Mouse (Mus musculus): ENCODE results near the gene Rbm20. TPM values are rescaled to one million over a fixed set of nuclear protein-coding genes. Genes with fewer than 3 reads are reported as not detected.

Gene Rbm20
- total RNA-seq, 2 experiments from 2014 or later, result 1.7 to 2.9 TPM

DNA sequence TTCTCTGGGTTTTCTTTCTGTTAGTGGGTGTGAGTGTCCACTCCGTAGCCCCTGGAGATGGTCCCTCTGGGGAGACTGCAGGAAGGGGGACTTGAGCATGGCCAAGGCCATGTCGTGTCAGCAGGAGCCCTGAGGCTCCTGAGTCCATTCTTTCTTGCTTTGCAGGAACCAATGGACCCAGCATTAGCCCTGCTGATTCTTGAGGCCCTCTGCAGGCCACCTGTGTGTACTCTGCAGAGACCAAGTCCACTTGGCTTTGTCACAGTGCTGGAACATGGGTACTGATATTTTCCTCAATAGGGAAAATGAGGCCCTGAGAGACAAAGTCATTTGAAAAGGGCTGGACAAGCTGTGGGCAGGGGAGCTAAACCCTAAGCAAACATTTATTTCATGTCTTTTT, 193.5 kb downstream of the Rbm20 start:
- no peak for DNase-seq (ENCODE audit: low spot score in 2 of 2)

DNA sequence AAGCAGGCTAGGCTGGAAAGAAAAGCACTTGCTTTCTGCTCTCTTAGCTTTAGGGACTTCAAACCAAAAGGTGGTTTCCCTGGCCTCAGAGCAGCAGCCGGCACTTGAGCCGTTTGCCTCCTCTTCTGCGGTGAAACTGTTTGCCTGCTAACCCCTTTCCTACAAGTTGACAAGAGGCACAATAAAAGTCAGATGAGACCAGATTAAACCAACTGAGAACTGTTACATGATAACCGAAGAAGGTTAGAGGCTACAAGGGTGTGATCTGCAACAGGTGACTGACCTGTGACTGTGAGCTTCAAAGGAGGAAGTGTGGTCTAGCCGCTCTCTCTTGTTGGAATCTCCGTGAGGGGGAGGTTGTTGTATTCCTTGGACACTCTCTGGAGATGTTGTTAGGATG, 194.4 kb downstream of the Rbm20 start:
- no peak for DNase-seq (ENCODE audit: low spot score in 2 of 2)

DNA sequence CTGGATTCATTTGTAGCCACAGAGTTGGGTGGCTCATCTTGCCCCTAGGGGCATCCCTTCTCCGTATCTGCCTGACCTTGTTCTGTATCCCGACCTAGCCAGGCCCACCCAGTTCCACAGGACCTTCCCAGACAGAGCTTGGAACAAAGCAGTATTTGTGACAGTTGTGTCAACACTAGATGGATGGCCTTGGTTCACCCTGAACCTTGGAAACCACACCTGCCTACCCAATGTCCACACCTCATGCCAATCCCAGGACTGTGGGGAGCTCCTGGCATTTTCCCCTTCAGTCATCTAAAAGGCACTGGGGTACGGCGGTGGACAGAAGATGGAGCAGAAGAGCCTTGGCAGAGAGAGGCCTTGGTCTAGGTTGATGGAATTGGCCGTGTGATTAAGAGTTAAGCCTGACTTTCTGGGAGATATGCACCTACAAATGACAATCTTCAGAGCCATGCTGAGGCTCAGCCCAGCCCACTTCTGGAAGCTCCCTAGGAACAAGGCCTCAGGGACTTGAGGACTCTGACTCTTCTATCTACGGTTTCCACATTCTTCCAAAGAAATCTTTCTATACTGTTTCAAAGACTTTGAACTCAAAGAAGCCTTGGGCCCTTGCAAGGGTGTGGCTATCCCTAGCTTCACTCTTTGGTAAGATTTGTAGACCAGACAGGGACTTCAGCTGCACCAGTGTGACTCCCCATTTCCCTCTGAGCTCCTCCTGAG, 196.0 kb downstream of the Rbm20 start:
- no peak for DNase-seq (ENCODE audit: low spot score in 2 of 2)

DNA sequence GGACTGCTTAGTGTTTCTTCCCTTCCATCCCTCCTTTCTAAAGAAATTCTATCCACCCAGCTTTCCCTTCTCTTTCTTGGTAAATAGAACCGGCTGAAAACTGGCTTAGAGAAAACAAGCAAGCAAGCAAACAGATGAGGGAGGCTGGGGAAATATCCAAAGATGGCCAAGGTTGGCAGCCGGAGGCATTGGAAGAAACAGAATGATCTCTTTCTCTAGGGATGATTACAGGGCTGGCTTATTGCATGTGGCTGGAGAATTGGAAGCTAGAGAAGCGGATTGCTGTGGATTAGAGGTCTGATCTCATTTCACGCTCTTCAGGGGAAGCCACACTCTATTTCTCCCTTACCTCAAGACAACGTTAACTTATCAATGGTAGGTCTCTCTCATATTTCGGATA, 198.1 kb downstream of the Rbm20 start:
- no peak for DNase-seq (ENCODE audit: low spot score in 2 of 2)

GRCm38 (mm10) chr19:53877779-53878178, 200.7 kb downstream of the Rbm20 start:
- DNase-seq (ENCODE audit: low spot score in 2 of 2), result no peak

DNA sequence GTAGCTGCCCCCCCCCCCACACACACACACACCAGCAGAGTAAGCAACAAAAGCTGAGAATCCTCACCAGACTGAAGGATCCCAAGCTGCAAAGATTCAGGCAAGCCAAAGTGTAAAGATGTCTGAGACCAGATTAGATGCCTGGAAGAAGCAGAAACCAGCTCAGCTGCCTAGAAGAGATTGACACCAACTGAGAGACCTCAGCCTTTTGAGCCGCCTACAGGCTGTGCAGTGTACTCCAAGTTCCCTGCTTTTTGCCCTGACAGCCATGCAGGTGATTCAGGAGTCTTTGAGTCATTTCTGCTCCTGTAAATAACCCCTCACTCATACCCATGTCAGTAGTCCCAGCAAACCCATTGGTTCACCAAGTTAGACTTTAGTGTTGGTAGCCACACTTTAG, 203.4 kb downstream of the Rbm20 start:
- no peak for DNase-seq (ENCODE audit: low spot score in 2 of 2)

- no peak for DNase-seq (ENCODE audit: low spot score in 2 of 2)
Measured at GRCm38 (mm10) chr19:53881786-53882185, 204.7 kb downstream of the Rbm20 start.

GRCm38 (mm10) chr19:53885450-53885849, 208.3 kb downstream of the Rbm20 start:
- no peak for DNase-seq (ENCODE audit: low spot score in 2 of 2)

DNA sequence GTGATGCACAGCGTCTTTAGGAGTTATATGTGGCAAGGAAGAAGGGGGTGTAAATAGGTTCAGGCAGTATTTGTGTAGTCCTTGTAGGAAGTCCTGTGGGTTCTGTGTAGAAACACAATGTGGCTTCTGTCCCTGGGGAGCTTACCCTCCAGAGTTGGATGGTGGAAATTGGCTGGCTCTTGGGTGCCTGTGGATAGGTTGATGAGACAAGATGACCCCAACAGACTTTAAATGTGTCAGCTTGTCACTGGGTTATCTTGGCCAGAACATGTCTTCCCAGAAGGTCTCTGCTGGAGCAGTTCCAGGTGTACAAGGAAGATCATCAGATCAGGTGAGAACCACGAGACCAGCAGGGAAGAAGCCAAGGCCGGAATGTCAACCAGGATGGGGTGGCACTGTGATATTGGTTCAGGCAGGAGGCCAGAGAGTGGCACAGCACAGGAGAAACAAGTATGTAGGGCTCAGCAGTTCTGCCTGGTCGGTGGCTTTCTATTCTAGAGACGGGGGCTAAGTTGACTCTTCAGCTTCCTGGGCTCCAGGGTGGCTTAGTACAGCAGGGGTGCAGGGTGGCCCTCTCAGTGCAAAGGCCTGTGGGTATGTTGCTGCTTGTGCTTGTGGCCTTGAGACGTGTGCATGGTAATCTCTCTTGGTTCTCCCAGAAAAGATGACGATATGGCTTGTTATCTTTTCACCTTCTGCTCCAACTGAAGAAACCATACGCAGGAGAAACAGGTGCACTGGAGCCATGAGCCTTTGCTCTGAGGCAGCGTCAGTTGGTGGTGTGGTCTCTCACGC, 209.7 kb downstream of the Rbm20 start:
- DNase-seq (ENCODE audit: low spot score in 2 of 2), result no peak

GRCm38 (mm10) chr19:53887822-53888221, 210.7 kb downstream of the Rbm20 start:
- no peak for DNase-seq (ENCODE audit: low spot score in 2 of 2)

DNA sequence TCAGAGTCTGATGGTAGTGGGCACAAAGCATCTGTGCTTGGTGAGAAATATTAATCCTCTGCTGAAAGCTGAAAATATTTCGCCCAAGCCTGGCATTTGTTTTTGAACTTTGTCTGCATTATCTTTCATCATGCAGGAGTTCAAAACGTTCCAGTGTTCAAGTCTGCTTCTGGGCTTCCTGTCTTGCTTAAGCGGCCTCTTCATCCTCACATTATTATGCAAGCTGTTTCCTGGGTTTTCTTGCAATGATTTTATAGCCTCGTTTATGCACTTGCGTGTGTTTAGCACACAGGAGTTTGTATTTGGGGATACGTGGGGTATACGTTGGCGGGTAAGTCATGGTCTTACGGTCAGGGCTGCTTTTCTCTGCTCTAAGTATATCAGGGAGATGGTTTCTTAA, 211.2 kb downstream of the Rbm20 start:
- no peak for DNase-seq (ENCODE audit: low spot score in 2 of 2)

DNA sequence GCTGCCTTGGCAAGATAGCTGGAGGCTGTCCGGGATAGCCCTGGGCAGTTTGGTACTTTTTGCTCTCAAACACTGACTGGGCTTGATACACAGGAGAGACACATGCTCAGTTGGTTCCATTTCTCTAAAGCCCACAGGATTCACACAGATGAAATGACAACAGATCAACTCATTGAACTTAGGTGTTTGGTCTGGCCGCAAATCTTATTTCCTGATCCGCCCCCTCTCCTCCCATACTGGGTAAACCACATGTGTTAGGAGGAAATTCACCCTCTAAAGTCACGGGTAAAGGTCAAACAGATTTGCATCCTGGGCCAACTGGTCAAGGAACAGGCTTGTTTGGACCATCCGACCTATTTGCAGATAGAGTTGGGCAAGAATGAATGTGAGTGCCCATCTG, 212.4 kb downstream of the Rbm20 start:
- no peak for DNase-seq (ENCODE audit: low spot score in 2 of 2)

- DNase-seq (ENCODE audit: low spot score in 2 of 2), result no peak
Measured at GRCm38 (mm10) chr19:53890274-53890673, 213.2 kb downstream of the Rbm20 start.

- DNase-seq (ENCODE audit: low spot score in 2 of 2), result no peak
Measured at GRCm38 (mm10) chr19:53890781-53891251, 213.7 kb downstream of the Rbm20 start.

DNA sequence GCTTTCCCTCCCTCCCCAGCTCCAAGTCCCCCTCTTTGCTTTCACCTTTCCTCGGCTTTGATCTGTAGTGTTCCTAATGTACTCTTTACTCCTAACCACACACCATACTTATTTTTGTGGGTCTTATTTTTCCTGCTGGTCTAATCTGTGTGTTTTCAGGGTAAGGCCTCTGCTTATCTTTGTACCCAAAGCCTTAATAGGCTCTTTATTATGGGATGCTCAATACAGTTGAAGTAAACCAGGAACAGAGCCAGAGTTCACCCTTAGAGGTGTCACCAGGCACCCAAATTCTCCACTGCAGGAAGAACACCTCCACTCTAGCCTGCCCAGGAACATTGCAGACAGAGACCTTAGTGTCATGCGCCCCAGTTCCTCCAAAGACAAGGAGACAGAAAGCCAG, 214.5 kb downstream of the Rbm20 start:
- no peak for DNase-seq (ENCODE audit: low spot score in 2 of 2)

DNA sequence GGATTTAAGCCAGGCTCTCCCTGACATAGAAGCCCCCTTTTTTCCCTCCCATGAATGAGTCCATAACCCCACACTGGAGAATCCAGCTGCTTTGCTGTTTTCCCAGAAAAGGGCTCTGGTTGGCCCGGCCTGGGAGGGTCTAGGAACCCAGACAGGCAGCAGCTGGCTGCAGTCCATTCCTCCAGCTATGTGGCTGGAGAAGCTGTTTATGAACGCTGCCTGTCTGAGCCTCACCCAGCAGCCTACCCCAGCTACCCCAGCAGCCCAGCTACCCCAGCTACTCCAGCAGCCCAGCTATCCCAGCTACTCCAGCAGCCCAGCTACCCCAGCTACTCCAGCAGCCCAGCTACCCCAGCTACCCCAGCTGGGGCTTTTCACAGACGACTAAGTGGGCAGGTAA, 215.0 kb downstream of the Rbm20 start, which contains the start of gene Pdcd4:
Pdcd4 (plus strand) TSS at position 171 of the 400 bp plus-strand sequence.
- DNase-seq (ENCODE audit: low spot score in 2 of 2), result no peak

DNA sequence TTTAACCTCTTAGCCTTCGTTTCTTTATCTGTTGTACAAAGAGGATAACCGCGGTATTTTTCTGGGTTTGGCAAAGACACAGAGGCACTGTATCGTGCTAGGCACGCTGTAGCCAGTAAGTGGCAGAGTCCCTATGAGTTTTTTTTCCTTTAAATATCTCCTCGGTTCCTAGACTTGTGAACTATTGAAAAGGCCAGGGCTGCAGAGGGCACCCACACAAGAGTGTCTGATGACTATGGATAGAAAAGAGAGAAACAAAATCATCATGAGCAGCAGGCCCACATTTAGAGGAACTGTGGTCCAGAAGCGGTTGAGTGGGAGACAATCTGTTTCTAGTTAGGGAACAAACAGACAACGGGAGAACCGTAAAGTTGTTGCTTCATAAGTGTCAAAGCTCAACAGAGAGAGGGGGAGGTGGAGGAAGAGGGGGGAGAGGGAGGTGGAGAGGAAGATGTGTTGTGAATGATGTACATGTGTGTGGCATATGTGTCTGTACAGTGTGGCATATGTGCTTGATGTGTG, 215.8 kb downstream of the Rbm20 start:
- peak; percentile 54 to 86 for DNase-seq (ENCODE audit: low spot score in 2 of 2)

DNA sequence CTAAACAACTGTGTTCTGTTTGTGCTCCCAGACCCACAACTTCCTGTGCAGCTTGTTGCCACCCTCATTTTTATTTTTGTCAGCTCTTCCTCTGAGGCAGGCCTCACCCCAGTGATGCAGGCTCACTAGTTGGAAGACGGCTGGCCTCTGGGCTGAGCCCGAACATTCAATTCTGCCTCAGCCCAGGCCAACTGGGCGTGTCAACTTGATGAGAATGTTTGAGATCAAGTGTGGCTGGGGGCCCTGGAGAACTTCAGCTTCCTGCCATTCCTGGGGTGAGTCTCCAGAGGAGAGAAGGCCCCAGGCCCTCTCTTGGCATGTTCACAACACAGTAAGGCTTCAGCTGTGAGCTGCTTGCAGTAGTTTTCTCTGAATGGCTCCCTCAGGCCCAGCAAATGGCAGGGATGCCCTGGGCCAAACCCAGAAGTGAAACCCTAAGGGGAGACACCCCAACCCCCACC, 216.6 kb downstream of the Rbm20 start:
- DNase-seq (ENCODE audit: low spot score in 2 of 2), result no peak

DNA sequence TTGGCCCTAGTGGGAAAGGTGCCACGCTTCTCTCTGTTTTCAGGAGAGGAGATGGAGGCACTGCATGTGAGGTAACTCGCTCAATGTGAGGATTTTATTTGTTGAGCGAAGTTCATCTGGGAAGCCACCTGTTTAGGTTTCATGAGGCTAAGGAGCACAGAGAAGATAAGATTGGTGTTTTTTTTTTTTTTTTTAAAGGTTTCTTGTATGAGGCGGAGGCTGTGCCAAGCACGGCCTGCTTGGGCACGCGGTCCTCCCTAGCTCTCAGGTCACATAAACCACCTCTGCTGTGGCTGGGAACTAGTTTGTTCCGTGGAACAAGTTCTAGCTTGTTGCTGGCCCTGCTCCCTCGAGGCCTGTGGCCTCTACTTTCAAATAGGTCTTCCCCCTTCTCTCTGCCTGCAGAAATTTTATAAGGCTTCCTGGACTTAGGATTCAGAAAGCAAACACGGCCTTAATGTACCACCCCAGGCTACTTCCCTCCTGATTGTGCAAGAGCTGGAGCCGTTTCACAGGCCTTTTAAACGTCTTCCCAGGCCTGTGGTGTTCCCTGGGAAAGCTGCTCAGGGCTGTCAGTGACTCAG, 217.5 kb downstream of the Rbm20 start:
- DNase-seq (ENCODE audit: low spot score in 2 of 2), result no peak

GRCm38 (mm10) chr19:53898046-53898445, 220.9 kb downstream of the Rbm20 start:
- no peak for DNase-seq (ENCODE audit: low spot score in 2 of 2)

- DNase-seq (ENCODE audit: low spot score in 2 of 2), result no peak
Measured at GRCm38 (mm10) chr19:53898498-53898897, 221.4 kb downstream of the Rbm20 start.

Measured in layer of hippocampus, adult 18-20 months (tissue).